Mouse (Mus musculus) subcutaneous adipose tissue, adult 2 months (tissue): ENCODE measurements around the gene Ube2a. TPM values are rescaled to one million over a fixed set of nuclear protein-coding genes. Genes with fewer than 3 reads are reported as not detected.

Experiments
- polyA plus RNA-seq: library from polyadenylated mRNA; depleted of rRNA; stranded (reverse); fragments of >200 nt; gene quantifications from 2 replicates; pipeline ENCODE4 v1.2.3, GENCODE M21; 2012; ENCODE audit warnings: low replicate concordance; rRNA removed

The Ube2a gene
- polyA plus RNA-seq: 27.0 and 33.6 TPM in 2 replicates

GRCm38 (mm10) chrX:36873765-36874164 is at the start of gene Ube2a, which contains the start of gene C330007P06Rik:
Ube2a (plus strand) TSS chrX:36873900.
C330007P06Rik (minus strand) TSS chrX:36874111.

GRCm38 (mm10) chrX:36902321-36903114 is 28.8 kb downstream of the Ube2a start, which contains the start of gene Nkrf:
Nkrf (minus strand) TSS chrX:36902899.

Other genes starting within 250 kb of the Ube2a start
- gene Akap17b, start 228.5 kb upstream of the Ube2a start, polyA plus RNA-seq: 0.85 and 0.91 TPM in 2 replicates
- 0.69 and 3.2 TPM in 2 replicates for gene Slc25a43, start 130.2 kb upstream of the Ube2a start, polyA plus RNA-seq
- 641 and 719 TPM in 2 replicates for gene Slc25a5, start 78.2 kb upstream of the Ube2a start, polyA plus RNA-seq
- 17.2 and 33.3 TPM in 2 replicates for gene C330007P06Rik, start 211 bp downstream of the Ube2a start, polyA plus RNA-seq
- 0.82 and 1.9 TPM in 2 replicates for gene Nkrf, start 29.0 kb downstream of the Ube2a start, polyA plus RNA-seq
- gene Sept6, start 117.9 kb downstream of the Ube2a start, polyA plus RNA-seq: 4.7 and 14.9 TPM in 2 replicates
- 0.07 TPM in 1 of 2 replicates, not detected in the other for gene Sowahd, start 174.9 kb downstream of the Ube2a start, polyA plus RNA-seq
- 73.1 and 127 TPM in 2 replicates for gene Rpl39, start 211.5 kb downstream of the Ube2a start, polyA plus RNA-seq
- gene Upf3b, start 236.4 kb downstream of the Ube2a start, polyA plus RNA-seq: 3.1 and 5.4 TPM in 2 replicates